Mouse (Mus musculus) midbrain, embryonic 11.5 days (tissue): ENCODE measurements around the gene Foxn3. TPM values are rescaled to one million over a fixed set of nuclear protein-coding genes. Genes with fewer than 3 reads are reported as not detected.

Source experiments
- ATAC-seq: fragments of 200-750 bp; cut with Nextera tagmentation; 2 replicates; pipeline ENCODE4 v1.8.0; 2017; ENCODE audit warnings: moderate TSS enrichment, moderate library complexity; ENCODE audit not compliant: low FRiP score
- DNase-seq: peaks from one replicate; pipeline ENCODE4 v3.0.0; 2015; ENCODE audit warnings: low spot score; ENCODE audit errors: missing footprints
- H3K27ac ChIP-seq: fragments of 300-500 bp; sonication (generic); 2 replicates; pipeline ENCODE4 v1.5.1; 2014; ENCODE audit warnings: low read depth, low read length
- H3K27me3 ChIP-seq: fragments of 300-500 bp; sonication (generic); 2 replicates; pipeline ENCODE4 v1.6.1; 2014; ENCODE audit warnings: mild to moderate bottlenecking, low read length, moderate library complexity, mixed read lengths; ENCODE audit not compliant: control insufficient read depth, insufficient read depth
- H3K36me3 ChIP-seq: fragments of 300-500 bp; sonication (generic); 2 replicates; pipeline ENCODE4 v1.6.1; 2014; ENCODE audit warnings: mild to moderate bottlenecking, low read length, moderate library complexity, mixed read lengths; ENCODE audit not compliant: control insufficient read depth, insufficient read depth
- H3K4me1 ChIP-seq: fragments of 300-500 bp; sonication (generic); 2 replicates; pipeline ENCODE4 v1.6.1; 2014; ENCODE audit warnings: low read length; ENCODE audit not compliant: control insufficient read depth, insufficient read depth
- H3K4me2 ChIP-seq: fragments of 300-500 bp; sonication (generic); 2 replicates; pipeline ENCODE4 v1.6.1; 2014; ENCODE audit warnings: mild to moderate bottlenecking, moderate library complexity
- H3K4me3 ChIP-seq: fragments of 300-500 bp; sonication (generic); 2 replicates; pipeline ENCODE4 v1.5.1; 2014; ENCODE audit warnings: low read depth, low read length
- H3K9ac ChIP-seq: fragments of 300-500 bp; sonication (generic); 2 replicates; pipeline ENCODE4 v1.6.1; 2014; ENCODE audit warnings: low read length
- H3K9me3 ChIP-seq: fragments of 300-500 bp; sonication (generic); 2 replicates; pipeline ENCODE4 v1.6.1; 2016; ENCODE audit warnings: low read length; ENCODE audit not compliant: control insufficient read depth
- WGBS: fragments of 180-500 bp; shearing (Covaris S2); extraction: QIAGEN DNeasy Blood & Tissue Kit; methylation state at CpG from one replicate; pipeline ENCODE4 v1.1.7; 2014; 5-methylcytosine and 5-hydroxymethylcytosine counted together
- polyA plus RNA-seq: library from polyadenylated mRNA; unstranded; fragments of >200 nt; fragmentation: Nextera tagmentation; extraction: Ambion mirVana; gene quantifications from 2 replicates; pipeline ENCODE4 v1.2.1, GENCODE M21; 2014

Foxn3 gene
- polyA plus RNA-seq, 1 experiment from 2014 or later, result 73.8 TPM

GRCm38 (mm10) chr12:99153664-99154063 lies 409.7 kb downstream of the Foxn3 start:
- no peak overlapping the region for H3K27ac ChIP-seq
- no peaks in the 10 kb centered on the region for H3K4me1 ChIP-seq
- H3K36me3 ChIP-seq, result no peaks in the 10 kb centered on the region
- 75% methylated on average over 10 of the region's 10 CpGs for WGBS
- H3K9me3 ChIP-seq, result no peaks in the 10 kb centered on the region
- DNase-seq, result no peak
- ATAC-seq, result 0 out of 2 replicates have a peak, but pooled peaks have one; percentile 33
- H3K27me3 ChIP-seq, result no peaks in the 10 kb centered on the region
- H3K4me2 ChIP-seq, result no peak overlapping the region
- H3K4me3 ChIP-seq, result no peak overlapping the region
- no peak overlapping the region for H3K9ac ChIP-seq

DNA sequence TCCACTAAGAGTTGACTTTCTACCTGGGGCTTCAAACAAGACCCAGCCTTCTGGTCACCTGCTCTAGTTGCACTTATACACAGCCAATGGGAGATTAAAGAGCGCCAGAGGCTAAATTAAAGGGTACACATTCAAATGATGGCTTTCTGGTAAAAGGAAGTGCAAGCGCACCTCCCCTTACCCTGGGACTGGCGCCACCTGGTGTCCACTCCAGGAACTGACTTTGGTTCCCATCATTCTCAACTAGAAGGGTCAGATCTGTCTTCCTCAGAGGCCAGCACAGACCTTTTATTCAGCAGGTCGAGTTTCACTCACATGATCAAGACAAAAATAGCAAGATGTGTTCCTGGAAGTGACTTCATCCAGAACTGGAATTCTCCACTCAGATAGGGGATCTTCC lies 413.3 kb downstream of the Foxn3 start:
- no peak overlapping the region for H3K4me2 ChIP-seq
- H3K4me1 ChIP-seq, result no peaks in the 10 kb centered on the region
- no peaks in the 10 kb centered on the region for H3K27me3 ChIP-seq
- peak; percentile 94 for DNase-seq
- no peak overlapping the region for H3K9ac ChIP-seq
- WGBS, result 47% methylated on average over 4 of the region's 4 CpGs
- H3K27ac ChIP-seq, result no peak overlapping the region
- H3K36me3 ChIP-seq, result no peaks in the 10 kb centered on the region
- H3K9me3 ChIP-seq, result no peaks in the 10 kb centered on the region
- H3K4me3 ChIP-seq, result no peak overlapping the region
- ATAC-seq, result no peak

GRCm38 (mm10) chr12:99149193-99149592 lies 414.2 kb downstream of the Foxn3 start:
- Histone ChIP-seq H3K9ac (no peak overlapping the region), H3K27me3 (no peaks in the 10 kb centered on the region), H3K4me3 (no peak overlapping the region), H3K9me3 (no peaks in the 10 kb centered on the region), H3K36me3 (no peaks in the 10 kb centered on the region), H3K4me2 (no peak overlapping the region), H3K4me1 (no peaks in the 10 kb centered on the region), H3K27ac (no peak overlapping the region)
- no peak for DNase-seq
- ATAC-seq, result no peak
- 92% methylated on average over 6 of the region's 6 CpGs for WGBS
